In genomic region chr1:165284096-165284495, GRCm38 (mm10) we compare ENCODE assay signal across 16 mouse cellular contexts. TPM values are rescaled to one million over a fixed set of nuclear protein-coding genes. Genes with fewer than 3 reads are reported as not detected.
A peak's percentile ranks its signal among the peaks of the same experiment; 100 is the strongest.
DNase-seq lines count a peak whose midpoint lies in the region; ATAC-seq lines count a peak whose summit lies in the region.
"Had no signal": no experiment of that assay in that cellular context is flagged by ENCODE, and none has a peak within 500 bp of the region (broad histone marks: within the 10 kb centered on the region; RNA-seq: fewer than 3 reads in every experiment).

No protein-coding gene starts in this region.

- no peaks in the 10 kb centered on the region for H3K27me3 ChIP-seq in intestine, embryonic 15.5 days (replicated peaks)
- H3K27me3 ChIP-seq in intestine, embryonic 16.5 days (replicated peaks; ENCODE audit: control insufficient read depth, insufficient read depth, low read length): no peaks in the 10 kb centered on the region
- no peaks in the 10 kb centered on the region for H3K27me3 ChIP-seq in embryonic facial prominence, embryonic 12.5 days
- no peaks in the 10 kb centered on the region for H3K27me3 ChIP-seq in forebrain, embryonic 15.5 days
- H3K27me3 ChIP-seq in limb, embryonic 13.5 days: no peaks in the 10 kb centered on the region
- H3K27me3 ChIP-seq in kidney, embryonic 14.5 days (ENCODE audit: control insufficient read depth, insufficient read depth, low read length): no peaks in the 10 kb centered on the region
- H3K27me3 ChIP-seq: Patski had no signal

- H3K9me3 ChIP-seq in intestine, embryonic 15.5 days: no peaks in the 10 kb centered on the region
- H3K9me3 ChIP-seq in intestine, embryonic 16.5 days (ENCODE audit: control insufficient read depth, low read length): no peaks in the 10 kb centered on the region
- H3K9me3 ChIP-seq in embryonic facial prominence, embryonic 12.5 days: no peaks in the 10 kb centered on the region
- no peaks in the 10 kb centered on the region for H3K9me3 ChIP-seq in forebrain, embryonic 15.5 days
- H3K9me3 ChIP-seq in limb, embryonic 13.5 days: no peaks in the 10 kb centered on the region
- H3K9me3 ChIP-seq in kidney, embryonic 14.5 days (ENCODE audit: control insufficient read depth, low read length): no peaks in the 10 kb centered on the region

- ATAC-seq in intestine, embryonic 15.5 days: no peak
- no peak for ATAC-seq in intestine, embryonic 16.5 days
- no peak for ATAC-seq in embryonic facial prominence, embryonic 12.5 days (ENCODE audit: insufficient number of reproducible peaks, insufficient read depth, low FRiP score, low TSS enrichment)
- ATAC-seq in forebrain, embryonic 15.5 days (replicated peaks): no peak
- ATAC-seq in limb, embryonic 13.5 days (ENCODE audit: low FRiP score, low read depth): no peak
- ATAC-seq in kidney, embryonic 14.5 days (ENCODE audit: low FRiP score, low TSS enrichment): no peak
- ATAC-seq: Patski had no signal

- H3K9ac ChIP-seq in intestine, embryonic 15.5 days: no peak overlapping the region
- no peak overlapping the region for H3K9ac ChIP-seq in intestine, embryonic 16.5 days (ENCODE audit: low read depth, low read length)
- no peak overlapping the region for H3K9ac ChIP-seq in embryonic facial prominence, embryonic 12.5 days
- peak overlapping the region; percentile 95; the same call in 1 of the 2 replicates for H3K9ac ChIP-seq in forebrain, embryonic 15.5 days (replicated peaks)
- no peak overlapping the region for H3K9ac ChIP-seq in limb, embryonic 13.5 days
- H3K9ac ChIP-seq in kidney, embryonic 14.5 days (ENCODE audit: low read depth, low read length): no peak overlapping the region

- WGBS in intestine, embryonic 15.5 days: 75% methylated on average over 7 of the region's 7 CpGs
- WGBS in intestine, embryonic 16.5 days: 74% methylated on average over 7 of the region's 7 CpGs
- WGBS in embryonic facial prominence, embryonic 12.5 days: 59% methylated on average over 7 of the region's 7 CpGs
- 53% methylated on average over 7 of the region's 7 CpGs for WGBS in forebrain, embryonic 15.5 days
- WGBS in limb, embryonic 13.5 days: 76% methylated on average over 7 of the region's 7 CpGs
- WGBS in kidney, embryonic 14.5 days: 68% methylated on average over 7 of the region's 7 CpGs

- 0 out of 2 replicates have a peak overlapping the region, but pooled peaks have one; percentile 93 for H3K4me2 ChIP-seq in intestine, embryonic 15.5 days (replicated peaks)
- no peak overlapping the region for H3K4me2 ChIP-seq in intestine, embryonic 16.5 days (ENCODE audit: low read depth, low read length)
- H3K4me2 ChIP-seq in embryonic facial prominence, embryonic 12.5 days (replicated peaks): peak overlapping the region; percentile 92; the same call in 1 of the 2 replicates
- H3K4me2 ChIP-seq in forebrain, embryonic 15.5 days (replicated peaks): peak overlapping the region; percentile 75
- H3K4me2 ChIP-seq in limb, embryonic 13.5 days (replicated peaks): peak overlapping the region; percentile 91
- no peak overlapping the region; the same call in 1 of the 2 replicates for H3K4me2 ChIP-seq in kidney, embryonic 14.5 days (replicated peaks; ENCODE audit: low read depth, low read length)

- peaks cover 7% of the 10 kb centered on the region; the same call in 1 of the 2 replicates for H3K4me1 ChIP-seq in intestine, embryonic 15.5 days (replicated peaks)
- H3K4me1 ChIP-seq in intestine, embryonic 16.5 days (ENCODE audit: control insufficient read depth, insufficient read depth, low read length): peaks cover 19% of the 10 kb centered on the region; the same call in 1 of the 2 replicates
- H3K4me1 ChIP-seq in embryonic facial prominence, embryonic 12.5 days: peaks cover 31% of the 10 kb centered on the region
- H3K4me1 ChIP-seq in forebrain, embryonic 15.5 days: peaks cover 48% of the 10 kb centered on the region
- H3K4me1 ChIP-seq in limb, embryonic 13.5 days: peaks cover 35% of the 10 kb centered on the region
- H3K4me1 ChIP-seq in kidney, embryonic 14.5 days (ENCODE audit: control insufficient read depth, insufficient read depth, low read length): peaks cover 11% of the 10 kb centered on the region

- H3K27ac ChIP-seq in intestine, embryonic 15.5 days: no peak overlapping the region
- no peak overlapping the region for H3K27ac ChIP-seq in intestine, embryonic 16.5 days (ENCODE audit: low read length)
- no peak overlapping the region for H3K27ac ChIP-seq in embryonic facial prominence, embryonic 12.5 days
- H3K27ac ChIP-seq in forebrain, embryonic 15.5 days (replicated peaks): no peak overlapping the region
- no peak overlapping the region for H3K27ac ChIP-seq in limb, embryonic 13.5 days
- no peak overlapping the region for H3K27ac ChIP-seq in kidney, embryonic 14.5 days (ENCODE audit: low read depth, low read length)
- H3K27ac ChIP-seq: macrophage had no signal

- DNase-seq in adrenal gland, adult 18-20 months (ENCODE audit: low spot score in 2 of 2): no peak
- DNase-seq in urinary bladder, postnatal 4 days (ENCODE audit: low spot score in 2 of 2): no peak
- DNase-seq: B cell, adult 2 months; cerebellum, postnatal 10 days; kidney, adult 18-20 months; lung, adult 18-20 months; thymus, adult 18-20 months had no signal

- no peaks in the 10 kb centered on the region for H3K36me3 ChIP-seq in intestine, embryonic 15.5 days
- no peaks in the 10 kb centered on the region for H3K36me3 ChIP-seq in intestine, embryonic 16.5 days (ENCODE audit: control insufficient read depth, insufficient read depth, low read length)
- no peaks in the 10 kb centered on the region; the same call in 1 of the 2 replicates for H3K36me3 ChIP-seq in embryonic facial prominence, embryonic 12.5 days
- H3K36me3 ChIP-seq in forebrain, embryonic 15.5 days: no peaks in the 10 kb centered on the region
- H3K36me3 ChIP-seq in limb, embryonic 13.5 days: peaks cover 12% of the 10 kb centered on the region; the same call in 1 of the 2 replicates
- no peaks in the 10 kb centered on the region for H3K36me3 ChIP-seq in kidney, embryonic 14.5 days (ENCODE audit: control insufficient read depth, insufficient read depth, low read length)

- H3K4me3 ChIP-seq in intestine, embryonic 15.5 days (replicated peaks): no peak overlapping the region
- H3K4me3 ChIP-seq in intestine, embryonic 16.5 days (ENCODE audit: low read length): no peak overlapping the region
- H3K4me3 ChIP-seq in embryonic facial prominence, embryonic 12.5 days: no peak overlapping the region
- H3K4me3 ChIP-seq in forebrain, embryonic 15.5 days: peak overlapping the region; percentile 90
- no peak overlapping the region for H3K4me3 ChIP-seq in limb, embryonic 13.5 days
- no peak overlapping the region for H3K4me3 ChIP-seq in kidney, embryonic 14.5 days (ENCODE audit: low read length)
- H3K4me3 ChIP-seq: myocyte had no signal

RNA-seq across cellular contexts. Expression of gene Gpr161, which starts 11.5 kb away (rescaled TPM):
- polyA plus RNA-seq in intestine, embryonic 15.5 days (2015; fragmentation: Nextera tagmentation; extraction: Ambion mirVana): 0.92 TPM in 2 replicates
- polyA plus RNA-seq in intestine, embryonic 16.5 days (2015; fragmentation: Nextera tagmentation; extraction: Ambion mirVana): 0.69 and 0.81 TPM in 2 replicates
- polyA plus RNA-seq in embryonic facial prominence, embryonic 12.5 days (2016; fragmentation: Nextera tagmentation; extraction: Ambion mirVana): 2.3 and 2.4 TPM in 2 replicates
- polyA plus RNA-seq in forebrain, embryonic 15.5 days (2015; fragmentation: Nextera tagmentation; extraction: Ambion mirVana): 4.2 and 4.3 TPM in 2 replicates
- polyA plus RNA-seq in limb, embryonic 13.5 days (2015; fragmentation: Nextera tagmentation; extraction: Ambion mirVana): 1.8 TPM in 2 replicates
- total RNA-seq in adrenal gland, adult 18-20 months (2021): under 1 TPM; 0.51 to 0.73 TPM
- 2.0 and 2.4 TPM in 2 replicates for polyA plus RNA-seq in kidney, embryonic 14.5 days (2014; fragmentation: Nextera tagmentation; extraction: Ambion mirVana)
- polyA plus RNA-seq: macrophage had no signal

RNA-seq across cellular contexts. Expression of gene Tiprl, which starts 47.3 kb away (rescaled TPM):
- 77.9 and 85.6 TPM in 2 replicates for polyA plus RNA-seq in intestine, embryonic 15.5 days (2015; fragmentation: Nextera tagmentation; extraction: Ambion mirVana)
- 77.9 and 83.9 TPM in 2 replicates for polyA plus RNA-seq in intestine, embryonic 16.5 days (2015; fragmentation: Nextera tagmentation; extraction: Ambion mirVana)
- polyA plus RNA-seq in embryonic facial prominence, embryonic 12.5 days (2016; fragmentation: Nextera tagmentation; extraction: Ambion mirVana): 92.4 and 101 TPM in 2 replicates
- polyA plus RNA-seq in forebrain, embryonic 15.5 days (2015; fragmentation: Nextera tagmentation; extraction: Ambion mirVana): 152 and 162 TPM in 2 replicates
- polyA plus RNA-seq in limb, embryonic 13.5 days (2015; fragmentation: Nextera tagmentation; extraction: Ambion mirVana): 97.3 and 107 TPM in 2 replicates
- total RNA-seq in adrenal gland, adult 18-20 months (2021): 10 to 100 TPM; 46.3 to 47.7 TPM
- polyA plus RNA-seq in kidney, embryonic 14.5 days (2014; fragmentation: Nextera tagmentation; extraction: Ambion mirVana): 94.5 and 103 TPM in 2 replicates

Comparison
In these comparisons a context has a peak if more than half of its experiments do, and no peak if none do; other contexts are left out.
1. H3K4me2 ChIP-seq: peak in intestine, embryonic 15.5 days (single experiment), embryonic facial prominence, embryonic 12.5 days (single experiment), forebrain, embryonic 15.5 days (single experiment) and limb, embryonic 13.5 days (single experiment); none in intestine, embryonic 16.5 days (single experiment) and kidney, embryonic 14.5 days (single experiment).